Mouse (Mus musculus) liver, embryonic 11.5 days (tissue): ENCODE results near the gene Phactr2. TPM values are rescaled to one million over a fixed set of nuclear protein-coding genes. Genes with fewer than 3 reads are reported as not detected.
A peak's percentile ranks its signal among the peaks of the same experiment; 100 is the strongest.

ENCODE experiments used
- ATAC-seq: fragments of 200-750 bp; cut with Nextera tagmentation; replicated peaks from 2 replicates; pipeline ENCODE4 v1.8.0; 2017; ENCODE audit warnings: moderate number of reproducible peaks, mild to moderate bottlenecking, moderate TSS enrichment, moderate library complexity; ENCODE audit not compliant: low FRiP score
- DNase-seq: peaks from one replicate; pipeline ENCODE4 v3.0.0-alpha.2; 2017; ENCODE audit warnings: low spot score
- H3K27ac ChIP-seq: fragments of 300-500 bp; sonication (generic); 2 replicates; pipeline ENCODE4 v1.5.1; 2014; ENCODE audit warnings: mild to moderate bottlenecking, low read depth, low read length, control low read depth
- H3K27me3 ChIP-seq: fragments of 300-500 bp; sonication (generic); replicated peaks from 2 replicates; pipeline ENCODE4 v1.6.1; 2014; ENCODE audit warnings: low read length, mixed read lengths; ENCODE audit not compliant: control insufficient read depth, insufficient read depth
- H3K36me3 ChIP-seq: fragments of 300-500 bp; sonication (generic); 2 replicates; pipeline ENCODE4 v1.6.1; 2014; ENCODE audit warnings: mild to moderate bottlenecking, low read length, moderate library complexity, mixed read lengths; ENCODE audit not compliant: control insufficient read depth, insufficient read depth
- H3K4me1 ChIP-seq: fragments of 300-500 bp; sonication (generic); replicated peaks from 2 replicates; pipeline ENCODE4 v1.6.1; 2014; ENCODE audit warnings: low read length, mixed read lengths; ENCODE audit not compliant: control insufficient read depth, insufficient read depth
- H3K4me2 ChIP-seq: fragments of 300-500 bp; sonication (generic); 2 replicates; pipeline ENCODE4 v1.6.1; 2014; ENCODE audit warnings: mild to moderate bottlenecking, control low read depth, moderate library complexity
- H3K4me3 ChIP-seq: fragments of 300-500 bp; sonication (generic); 2 replicates; pipeline ENCODE4 v1.5.1; 2014; ENCODE audit warnings: low read depth, low read length, control low read depth
- H3K9ac ChIP-seq: fragments of 300-500 bp; sonication (generic); 2 replicates; pipeline ENCODE4 v1.6.1; 2014; ENCODE audit warnings: low read depth, low read length, control low read depth
- H3K9me3 ChIP-seq: fragments of 300-500 bp; sonication (generic); 2 replicates; pipeline ENCODE4 v1.6.1; 2016; ENCODE audit warnings: low read length, inconsistent platforms, mixed read lengths; ENCODE audit not compliant: control insufficient read depth
- WGBS: fragments of 180-500 bp; shearing (Covaris S2); extraction: QIAGEN DNeasy Blood & Tissue Kit; methylation state at CpG from one replicate; pipeline ENCODE4 v1.1.7; 2014; 5-methylcytosine and 5-hydroxymethylcytosine counted together
- polyA plus RNA-seq: library from polyadenylated mRNA; unstranded; fragments of >200 nt; fragmentation: Nextera tagmentation; extraction: Ambion mirVana; gene quantifications from 2 replicates; pipeline ENCODE4 v1.2.1, GENCODE M21; 2014

Gene Phactr2
- polyA plus RNA-seq, 1 experiment from 2014 or later, result 19.3 TPM

GRCm38 (mm10) chr10:13230716-13231115 lies 243.5 kb downstream of the Phactr2 start:
- Histone ChIP-seq H3K4me2 (no peak overlapping the region), H3K4me3 (no peak overlapping the region), H3K4me1 (peaks cover 6% of the 10 kb centered on the region; the same call in 1 of the 2 replicates), H3K27me3 (no peaks in the 10 kb centered on the region), H3K36me3 (no peaks in the 10 kb centered on the region), H3K9ac (no peak overlapping the region), H3K9me3 (no peaks in the 10 kb centered on the region), H3K27ac (no peak overlapping the region)
- WGBS, result 83% methylated on average over 7 of the region's 7 CpGs
- ATAC-seq (no peak), DNase-seq (no peak)

- H3K27ac ChIP-seq, result peak overlapping the region; percentile 45; the same call in 1 of the 2 replicates
- no peak overlapping the region for H3K9ac ChIP-seq
- ATAC-seq (no peak), DNase-seq (no peak)
- no peak overlapping the region for H3K4me3 ChIP-seq
- H3K9me3 ChIP-seq, result no peaks in the 10 kb centered on the region
- H3K36me3 ChIP-seq, result peaks cover 2% of the 10 kb centered on the region; the same call in 1 of the 2 replicates
- H3K4me2 ChIP-seq, result no peak overlapping the region
- 75% methylated on average over 7 of the region's 7 CpGs for WGBS
- H3K27me3 ChIP-seq, result no peaks in the 10 kb centered on the region
- H3K4me1 ChIP-seq, result peaks cover 3% of the 10 kb centered on the region; the same call in 1 of the 2 replicates
These were observed 248.7 kb downstream of the Phactr2 start for GRCm38 (mm10) chr10:13225377-13226063.

GRCm38 (mm10) chr10:13222135-13222534 lies 252.1 kb downstream of the Phactr2 start:
- Histone ChIP-seq H3K4me3 (no peak overlapping the region), H3K4me1 (peaks cover 3% of the 10 kb centered on the region; the same call in 1 of the 2 replicates), H3K27ac (no peak overlapping the region), H3K9me3 (no peaks in the 10 kb centered on the region), H3K9ac (no peak overlapping the region), H3K36me3 (peaks cover 2% of the 10 kb centered on the region; the same call in 1 of the 2 replicates), H3K27me3 (no peaks in the 10 kb centered on the region), H3K4me2 (no peak overlapping the region)
- ATAC-seq (no peak), DNase-seq (no peak)
- 70% methylated on average over 3 of the region's 3 CpGs for WGBS

- DNase-seq (no peak), ATAC-seq (no peak)
- WGBS, result 56% methylated on average over 1 of the region's 1 CpGs
- no peak overlapping the region for H3K4me2 ChIP-seq
- H3K27ac ChIP-seq, result no peak overlapping the region
- no peaks in the 10 kb centered on the region for H3K27me3 ChIP-seq
- peaks cover 7% of the 10 kb centered on the region; the same call in 1 of the 2 replicates for H3K4me1 ChIP-seq
- no peak overlapping the region for H3K4me3 ChIP-seq
- H3K9ac ChIP-seq, result no peak overlapping the region
- H3K36me3 ChIP-seq, result peaks cover 2% of the 10 kb centered on the region; the same call in 1 of the 2 replicates
- H3K9me3 ChIP-seq, result no peaks in the 10 kb centered on the region
These were observed 254.2 kb downstream of the Phactr2 start for GRCm38 (mm10) chr10:13220061-13220460.

- H3K9ac ChIP-seq, result no peak overlapping the region
- peak overlapping the region; percentile 25 for H3K27ac ChIP-seq
- WGBS, result 68% methylated on average over 12 of the region's 12 CpGs
- no peak overlapping the region for H3K4me2 ChIP-seq
- no peak overlapping the region for H3K4me3 ChIP-seq
- H3K4me1 ChIP-seq, result peaks cover 13% of the 10 kb centered on the region
- H3K36me3 ChIP-seq, result no peaks in the 10 kb centered on the region
- H3K27me3 ChIP-seq, result no peaks in the 10 kb centered on the region
- DNase-seq, result no peak
- H3K9me3 ChIP-seq, result no peaks in the 10 kb centered on the region
- ATAC-seq, result no peak
These were observed 260.3 kb downstream of the Phactr2 start for GRCm38 (mm10) chr10:13213956-13214355.

- H3K4me2 ChIP-seq, result no peak overlapping the region
- H3K27me3 ChIP-seq, result no peaks in the 10 kb centered on the region
- 46% methylated on average over 6 of the region's 6 CpGs for WGBS
- H3K4me3 ChIP-seq, result no peak overlapping the region
- no peak overlapping the region for H3K27ac ChIP-seq
- DNase-seq (no peak), ATAC-seq (no peak)
- no peak overlapping the region for H3K9ac ChIP-seq
- H3K9me3 ChIP-seq, result no peaks in the 10 kb centered on the region
- peaks cover 13% of the 10 kb centered on the region for H3K4me1 ChIP-seq
- no peaks in the 10 kb centered on the region for H3K36me3 ChIP-seq
These were observed 261.4 kb downstream of the Phactr2 start for GRCm38 (mm10) chr10:13212829-13213228.

- Histone ChIP-seq H3K4me1 (peaks cover 13% of the 10 kb centered on the region), H3K27me3 (no peaks in the 10 kb centered on the region), H3K9ac (no peak overlapping the region), H3K4me3 (no peak overlapping the region), H3K27ac (peak overlapping the region; percentile 8), H3K9me3 (no peaks in the 10 kb centered on the region), H3K4me2 (no peak overlapping the region), H3K36me3 (no peaks in the 10 kb centered on the region)
- WGBS, result 79% methylated on average over 9 of the region's 9 CpGs
- ATAC-seq (no peak), DNase-seq (no peak)
These were observed 261.9 kb downstream of the Phactr2 start for GRCm38 (mm10) chr10:13212326-13212725.

GRCm38 (mm10) chr10:13209930-13210637 lies 264.1 kb downstream of the Phactr2 start:
- Histone ChIP-seq H3K27me3 (no peaks in the 10 kb centered on the region), H3K27ac (no peak overlapping the region; the same call in 1 of the 2 replicates), H3K4me1 (peaks cover 9% of the 10 kb centered on the region; the same call in 1 of the 2 replicates), H3K36me3 (no peaks in the 10 kb centered on the region), H3K9me3 (no peaks in the 10 kb centered on the region), H3K4me2 (no peak overlapping the region), H3K4me3 (no peak overlapping the region), H3K9ac (no peak overlapping the region)
- DNase-seq (no peak), ATAC-seq (peak; percentile 26; the same call in 1 of the 2 replicates)
- 57% methylated on average over 8 of the region's 8 CpGs for WGBS
